Mouse (Mus musculus): ENCODE data around the gene Cox8a.

DNA sequence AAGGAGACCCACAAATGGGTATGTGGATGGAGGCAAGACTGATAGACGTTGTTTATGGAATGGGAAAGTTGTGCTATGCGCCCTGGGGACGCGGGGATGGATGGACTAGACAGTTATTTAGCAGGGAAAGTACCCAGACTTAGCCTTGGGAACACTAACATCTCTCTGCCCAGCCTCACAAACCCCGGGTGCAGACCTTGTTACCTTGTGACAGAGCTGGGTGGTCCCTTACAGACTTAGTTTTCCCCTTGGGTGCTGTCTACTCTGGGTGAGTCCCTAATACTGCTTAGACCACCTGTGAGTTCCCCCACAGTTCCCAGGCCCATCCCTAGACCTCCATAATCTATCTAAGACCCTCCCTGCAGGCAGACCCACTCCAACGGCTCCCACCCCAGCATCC, 50.6 kb downstream of the Cox8a start:
- TF ChIP-seq POLR2A (IDR thresholded peaks at IDR 0.05; ENCODE audit: control insufficient read depth, extremely low read depth, insufficient read depth, low read length, poor library complexity), result no peak
- TF ChIP-seq CTCF (IDR thresholded peaks at IDR 0.05; ENCODE audit: borderline replicate concordance, control insufficient read depth, extremely low read depth, insufficient read depth, low read length, poor library complexity), result no peak

All from thymus, adult 2 months (tissue).